Mouse (Mus musculus) layer of hippocampus, adult 11-12 months (tissue): ENCODE measurements at regions not wholly inside any gene's neighbourhood (a gene's known extent, or its start where the extent isn't known, plus 50 kb on each side); places are given as distances from the start of the nearest gene placed in this dataset.
A peak's percentile ranks its signal among the peaks of the same experiment; 100 is the strongest.

Experiments used
- DNase-seq: peaks from one replicate; pipeline ENCODE4 v3.0.0; 2022; ENCODE audit warnings: low spot score

DNA sequence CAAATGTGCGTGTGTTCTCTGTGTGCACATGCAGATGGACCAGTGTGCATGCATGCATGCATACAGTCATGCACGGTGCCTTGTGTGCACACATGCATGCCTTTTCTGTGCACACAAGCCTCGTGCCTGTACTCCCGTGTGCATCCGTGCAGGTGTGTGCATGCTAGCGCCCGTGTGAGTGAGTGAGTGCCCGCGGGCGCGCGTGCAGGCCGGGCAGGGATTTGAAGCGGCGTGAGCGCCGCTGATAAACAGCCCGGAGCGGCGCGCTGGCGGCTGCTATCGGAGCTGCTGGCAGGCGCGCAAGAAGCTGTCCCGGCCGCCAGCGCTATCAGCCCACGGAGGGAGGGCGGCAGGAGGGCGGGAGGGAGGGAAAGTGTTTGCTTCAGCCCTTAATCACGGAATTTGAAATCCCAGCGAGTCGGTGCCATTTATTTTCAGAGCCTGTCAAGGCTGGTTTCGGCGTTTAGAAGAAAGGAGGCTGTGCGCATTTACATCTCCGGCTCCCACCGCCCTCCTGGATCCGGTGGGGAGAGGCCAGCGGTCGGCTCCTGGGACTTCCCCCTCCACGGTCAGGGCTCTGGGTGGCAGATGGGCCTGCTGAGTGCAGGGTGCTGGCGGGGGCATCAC is 82.1 kb downstream of the Cstad start:
- DNase-seq: peak; percentile 76

DNA sequence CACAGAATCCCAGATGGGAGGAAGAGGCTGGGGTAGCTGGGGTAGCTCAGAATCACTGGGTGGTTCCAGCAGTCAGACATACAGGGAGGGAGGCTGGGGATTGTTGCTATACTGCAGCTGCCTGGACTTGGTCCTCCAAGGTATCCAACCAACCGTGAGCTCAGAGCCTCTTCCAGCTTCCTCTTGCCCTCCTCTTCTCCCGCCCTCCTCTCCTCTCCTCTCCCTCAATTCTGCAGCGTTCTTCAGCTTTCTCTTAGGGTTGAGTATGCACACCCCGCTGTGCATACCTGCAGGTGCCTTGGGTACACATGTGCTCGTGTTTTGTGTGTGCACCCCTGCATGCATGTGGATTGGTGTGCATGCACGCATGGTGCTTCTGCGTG is 81.6 kb downstream of the Cstad start:
- no peak for DNase-seq

DNA sequence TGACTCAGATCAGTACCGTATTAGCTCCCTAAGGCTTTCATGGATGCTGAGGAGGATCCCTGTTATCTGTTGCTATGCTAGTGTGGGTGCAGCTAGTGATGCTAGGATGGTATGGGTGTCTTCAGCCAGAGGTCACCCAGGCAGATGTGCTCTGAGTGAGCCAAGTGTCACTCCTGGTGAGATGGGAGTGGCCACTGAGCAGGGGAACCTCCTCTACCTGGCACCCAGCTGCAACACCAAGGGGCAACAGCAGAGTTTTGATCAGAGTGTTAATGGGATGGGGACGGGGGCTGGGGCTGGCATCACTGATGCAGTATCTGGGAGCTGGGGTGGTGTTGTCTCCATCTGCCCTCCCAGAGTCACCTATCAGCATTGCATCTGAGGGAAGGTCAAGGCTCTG is 81.0 kb downstream of the Cstad start:
- no peak for DNase-seq

DNA sequence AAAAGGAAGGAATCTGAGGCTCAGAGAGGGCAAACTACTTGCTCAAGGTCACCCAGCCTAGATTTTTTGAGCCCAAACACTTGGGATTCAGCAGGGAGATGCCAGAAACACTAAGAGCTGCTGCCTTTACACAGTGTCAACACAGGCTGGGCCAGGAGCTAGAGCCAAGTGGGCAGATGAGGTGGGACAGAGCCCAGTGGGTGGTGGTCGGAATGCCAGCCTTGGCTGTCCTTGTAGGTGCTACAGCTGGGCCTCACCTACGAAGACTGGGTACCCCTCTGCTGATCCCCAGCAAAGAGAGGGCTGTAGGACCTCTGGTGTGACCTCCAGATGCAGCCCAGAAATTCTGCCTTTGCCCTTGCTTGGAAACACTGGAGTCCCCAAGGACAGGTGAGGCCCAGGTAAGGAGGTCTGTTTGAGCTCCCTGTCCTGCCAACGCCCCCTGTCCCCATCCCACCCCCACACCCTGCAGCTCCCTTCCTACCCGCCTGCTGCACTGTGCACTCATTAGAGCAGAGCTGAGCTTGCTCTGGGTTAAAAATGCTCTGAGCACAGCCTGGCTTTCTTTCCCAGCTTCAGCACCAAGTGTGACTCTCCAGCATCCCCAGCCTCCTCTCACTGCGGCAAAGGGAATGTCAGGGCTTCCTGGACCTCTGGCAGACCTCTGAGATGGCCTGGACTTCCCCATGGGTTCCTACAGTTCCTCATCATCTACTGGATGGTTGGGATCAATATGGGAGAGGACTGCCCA is 76.2 kb downstream of the Cstad start:
- DNase-seq: no peak

DNA sequence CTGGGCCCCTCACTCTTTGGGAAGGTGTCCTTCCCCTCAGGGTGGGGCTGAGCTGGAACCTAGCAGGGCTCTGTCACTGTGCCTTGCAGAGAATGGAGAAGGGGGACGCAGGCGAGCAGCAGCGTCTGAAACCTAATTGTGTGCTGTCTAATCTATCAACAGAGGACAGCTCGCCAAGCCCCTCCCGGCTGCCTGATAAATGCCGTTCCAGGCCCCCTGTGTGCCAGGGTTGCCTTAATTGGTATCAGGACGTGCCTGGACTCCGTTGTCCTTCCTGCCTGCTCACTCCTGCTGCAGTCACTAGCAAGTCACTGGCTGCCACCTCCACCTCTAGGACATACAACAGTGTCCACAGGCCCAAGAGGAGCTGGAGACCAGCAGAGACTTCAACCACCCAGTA is 72.6 kb downstream of the Cstad start:
- no peak for DNase-seq

DNA sequence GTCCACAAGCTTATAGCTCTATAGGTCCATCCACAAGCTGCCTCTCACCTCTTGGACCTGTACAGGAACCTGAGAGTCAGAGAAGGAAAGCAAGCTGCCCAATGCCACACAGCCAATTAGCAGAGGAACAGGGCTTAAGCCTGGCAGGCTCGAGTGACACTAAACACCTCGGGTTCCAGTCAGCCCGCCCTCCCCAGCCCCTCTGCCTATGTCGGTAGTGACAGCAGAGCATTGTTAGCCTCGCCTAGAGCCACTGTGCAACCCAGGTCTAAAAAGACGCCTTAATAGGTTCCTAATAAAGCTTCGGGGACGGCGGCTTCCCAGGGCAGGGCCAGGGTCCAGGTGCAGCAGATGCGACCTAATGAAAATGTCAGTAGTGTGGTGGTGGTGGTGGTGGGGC is 66.3 kb downstream of the Cstad start:
- DNase-seq: no peak

DNA sequence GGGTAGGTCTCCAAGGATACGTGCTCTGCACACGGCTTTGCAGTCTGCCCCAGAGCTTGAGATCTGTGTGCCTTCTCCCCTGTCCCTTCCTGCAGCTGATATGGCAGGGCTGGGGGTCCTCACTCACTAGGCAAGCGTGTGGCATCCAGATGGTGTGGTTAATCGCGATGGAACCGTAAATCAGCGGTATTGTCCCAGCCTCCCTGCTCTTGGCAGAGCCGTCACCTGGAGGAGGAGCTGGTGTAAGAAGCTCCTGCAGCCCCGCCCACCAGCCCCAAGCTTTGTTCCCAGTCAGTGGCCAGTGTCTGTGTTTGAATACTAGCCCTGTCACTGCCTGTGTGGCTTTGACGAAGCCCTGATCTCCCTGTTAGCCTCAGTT is 65.8 kb downstream of the Cstad start:
- no peak for DNase-seq

DNA sequence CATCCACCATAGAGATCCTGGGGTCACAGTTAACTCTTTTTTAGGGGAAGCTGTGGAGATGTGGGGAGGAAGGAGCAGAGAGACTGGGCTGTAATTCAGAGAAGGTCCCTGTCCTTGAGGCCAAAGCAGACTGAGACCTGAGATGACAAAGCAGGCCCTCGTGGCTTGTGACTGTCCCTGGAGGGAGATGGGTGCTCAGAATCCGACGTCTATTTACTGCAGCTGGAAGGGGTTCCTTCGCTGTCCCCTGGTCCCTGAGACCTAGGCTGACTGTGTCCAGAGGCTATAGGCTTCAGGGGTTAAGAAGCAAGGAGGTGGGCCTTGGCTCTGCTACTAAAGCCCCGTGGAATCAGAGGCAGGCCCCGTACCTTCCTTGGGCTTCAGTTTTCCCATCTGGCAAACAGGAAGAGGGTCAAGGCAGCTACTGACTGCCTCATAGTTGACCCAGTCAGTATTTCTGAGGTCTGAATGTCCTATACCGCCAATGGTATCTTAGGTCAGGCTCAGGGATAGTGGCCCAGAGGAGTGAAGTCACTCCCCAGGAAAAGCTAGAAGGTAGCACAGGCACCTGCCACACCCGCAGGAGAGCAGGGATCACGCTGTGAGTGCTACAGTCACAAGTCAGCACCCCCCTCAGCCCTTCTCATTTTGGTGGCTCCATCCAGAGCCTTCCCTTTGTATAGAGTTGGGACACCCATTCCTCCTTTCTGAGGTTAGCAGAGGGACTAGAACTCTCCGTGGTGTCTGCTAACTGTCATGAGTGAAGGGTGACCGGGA is 65.2 kb downstream of the Cstad start:
- DNase-seq: no peak

DNA sequence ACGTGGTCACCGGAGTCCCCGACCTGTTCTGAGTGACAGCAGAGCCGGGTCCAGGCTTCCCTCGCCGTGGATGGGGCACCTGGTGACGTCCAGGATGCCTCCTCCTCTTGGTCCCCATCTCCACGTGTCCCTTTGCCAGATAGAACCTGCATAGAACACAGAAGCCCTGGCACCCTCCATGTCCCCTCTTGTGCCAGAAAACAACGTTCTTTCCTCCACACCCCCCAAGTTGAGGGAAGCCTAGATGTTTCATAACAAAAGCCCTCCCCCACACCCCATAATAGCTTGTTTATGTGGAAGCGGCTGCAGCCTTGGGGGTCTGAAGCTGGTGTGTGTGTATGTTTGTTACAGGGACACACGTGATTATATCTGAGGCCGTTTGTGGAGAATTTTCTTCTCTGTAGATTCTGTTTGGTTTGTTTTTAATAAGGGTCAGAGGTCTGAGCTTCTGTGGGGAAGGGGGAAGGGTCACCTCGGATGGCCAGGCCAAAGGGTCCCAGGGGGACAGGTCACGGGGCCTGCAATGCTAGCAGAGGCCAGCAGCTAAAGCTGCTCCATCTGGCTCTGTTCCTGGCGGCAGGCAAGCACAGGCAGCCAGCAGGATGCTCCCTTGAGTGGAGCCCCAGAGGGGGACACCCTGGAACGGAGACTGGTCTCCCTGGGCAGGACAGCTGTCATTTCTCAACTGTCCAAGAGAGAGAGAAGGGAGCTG is 64.2 kb downstream of the Cstad start:
- DNase-seq: peak; percentile 71
